Mouse (Mus musculus): ENCODE measurements around the gene Krr1.

DNA sequence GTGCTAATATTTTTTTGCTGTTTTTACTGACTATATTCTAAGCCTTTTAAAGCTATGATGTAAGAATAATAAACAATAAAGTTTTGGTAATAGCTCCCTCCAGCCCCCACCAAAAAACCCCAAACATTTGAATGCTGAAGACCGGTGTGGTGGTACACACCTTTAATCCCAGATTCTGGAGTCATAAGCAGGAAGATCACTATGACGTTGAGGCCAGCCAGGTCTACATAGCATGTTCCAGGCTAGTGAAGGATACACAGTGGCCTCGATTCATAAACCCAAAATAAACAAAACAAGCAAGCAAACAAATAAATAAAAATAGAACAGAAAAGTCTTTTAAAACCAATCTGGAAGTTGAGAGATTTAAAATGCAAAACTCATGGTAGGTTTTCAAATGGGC lies 535 bp upstream of the Krr1 start:
- no peak for TF ChIP-seq POLR2A (IDR thresholded peaks at IDR 0.05; ENCODE audit: extremely low read depth, insufficient read depth, low read length)
- TF ChIP-seq CTCF (IDR thresholded peaks at IDR 0.05; ENCODE audit: extremely low read depth, insufficient read depth, low read length): no peak

All from cortical plate, adult 2 months (tissue).